Mouse (Mus musculus) CD4-positive naive resting alpha-beta T cell, adult 76 days (primary cell): ENCODE measurements around the gene Cstf3. TPM values are rescaled to one million over a fixed set of nuclear protein-coding genes. Genes with fewer than 3 reads are reported as not detected.

Source experiments
- total RNA-seq: library from RNA; stranded (reverse); gene quantifications from one replicate; pipeline ENCODE4 v1.2.4, GENCODE M21; 2023

Cstf3 gene
- 53.2 TPM for total RNA-seq

DNA sequence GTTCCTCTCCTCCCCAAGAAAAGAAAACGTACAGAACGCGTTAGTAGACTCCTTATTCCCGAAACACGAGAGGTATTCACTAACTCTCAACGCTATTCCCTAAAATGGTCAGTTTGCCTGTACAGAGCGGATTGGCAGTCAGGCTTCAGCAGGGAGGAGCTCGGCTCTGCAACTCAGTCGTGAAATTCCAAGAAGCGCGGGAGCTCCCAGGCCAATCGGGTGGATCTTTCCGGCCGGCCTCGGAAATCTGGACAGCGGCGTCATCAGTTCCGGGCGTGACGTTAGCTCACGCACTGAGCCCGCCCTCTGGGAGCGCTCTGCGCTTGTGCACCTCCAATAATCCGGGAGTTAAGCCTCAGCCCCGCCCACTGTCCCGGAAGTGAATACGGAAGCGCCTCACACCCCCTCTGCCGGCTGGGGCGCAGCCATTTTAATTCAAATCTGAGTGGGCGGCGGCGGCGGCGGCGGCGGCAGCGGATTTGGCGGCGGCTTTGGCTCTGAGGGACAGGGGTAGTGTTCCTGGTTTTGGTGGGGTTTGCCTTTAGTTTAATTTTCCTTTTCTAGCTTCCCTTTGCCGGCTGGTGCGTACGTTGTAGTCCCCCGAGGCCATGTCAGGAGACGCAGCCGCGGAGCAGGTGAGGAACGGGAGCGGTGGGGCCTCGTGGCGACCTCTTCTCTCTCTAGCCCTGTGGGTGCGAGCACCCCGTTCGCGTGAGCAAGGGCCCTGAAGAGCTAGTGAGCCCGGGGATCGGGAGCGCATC is at the start of gene Cstf3:
TSS of gene Cstf3 (plus strand) at position 456 of the 761 bp plus-strand sequence.

DNA sequence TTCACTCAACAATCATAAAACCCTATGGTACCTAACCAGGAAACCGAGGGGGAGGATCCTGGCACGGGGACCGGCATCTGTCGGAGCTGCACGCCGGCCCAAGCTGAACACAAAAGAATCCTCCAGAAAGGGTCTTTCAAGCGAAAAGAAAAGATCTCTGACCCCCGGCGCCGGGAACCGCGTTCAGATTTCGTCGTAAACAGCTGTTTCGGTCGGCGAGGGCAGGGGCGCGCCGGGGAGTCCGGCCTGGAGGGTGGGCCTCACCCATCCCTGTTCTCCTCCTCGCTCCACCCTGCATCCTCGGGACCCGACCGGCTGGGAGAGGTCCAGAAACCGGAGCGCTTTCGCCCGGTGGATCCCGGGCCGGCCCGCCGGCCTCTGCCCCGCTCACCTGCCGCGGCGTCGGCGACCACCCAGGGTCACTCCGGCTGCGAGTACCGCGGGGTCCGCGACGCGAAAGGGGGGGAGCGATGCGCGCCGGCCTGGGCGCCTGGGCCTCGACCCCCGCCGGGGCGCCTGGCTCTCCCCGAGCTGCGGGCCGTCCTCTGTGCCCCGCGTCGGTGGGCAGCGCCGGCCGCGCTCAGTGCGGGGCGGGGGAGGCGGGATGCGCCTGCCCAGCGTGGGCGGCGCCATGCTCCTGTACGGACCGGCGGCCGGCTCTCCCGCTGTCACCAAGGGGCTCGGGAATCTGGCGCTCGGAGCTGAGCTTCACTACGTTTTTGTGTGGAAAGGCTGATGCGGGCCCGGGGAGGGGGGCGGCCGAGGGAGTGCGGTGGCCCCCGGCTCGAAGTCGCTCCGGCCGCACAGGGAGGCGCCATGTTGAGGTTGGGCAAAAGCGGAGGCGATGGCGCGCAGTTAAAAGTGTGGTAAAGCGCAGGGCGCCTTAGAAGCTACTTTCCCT is 121.5 kb downstream of the Cstf3 start, which contains the start of gene Tcp11l1:
TSS of gene Tcp11l1 (minus strand) at position 585 of the 901 bp plus-strand sequence.

Other genes with a start within 250 kb of the Cstf3 start
- gene D430041D05Rik, start 179.5 kb upstream of the Cstf3 start, total RNA-seq: 0.59 TPM
- 52.1 TPM for gene Hipk3, start 96.1 kb upstream of the Cstf3 start, total RNA-seq
- 2.1 TPM for gene Tcp11l1, start 121.6 kb downstream of the Cstf3 start, total RNA-seq
- not detected for gene Pin1rt1, start 125.9 kb downstream of the Cstf3 start, total RNA-seq
- not detected for gene Depdc7, start 152.4 kb downstream of the Cstf3 start, total RNA-seq
- 12.0 TPM for gene Qser1, start 226.2 kb downstream of the Cstf3 start, total RNA-seq